Mouse (Mus musculus): ENCODE measurements around the gene Rpl35a. TPM values are rescaled to one million over a fixed set of nuclear protein-coding genes. Genes with fewer than 3 reads are reported as not detected.
A peak's percentile ranks its signal among the peaks of the same experiment; 100 is the strongest.
"Not testable (repeated sequence)": the region's sequence is repeated elsewhere in the genome, so short reads cannot be mapped to it uniquely, and the experiment has no call there.

Gene Rpl35a
- polyA plus RNA-seq, 1 experiment from 2014 or later: 600 TPM

- no peak for ATAC-seq (ENCODE audit: low read depth)
- no peak overlapping the region for H3K4me3 ChIP-seq
Measured at GRCm38 (mm10) chr16:33024456-33025104, 31.7 kb upstream of the Rpl35a start.

GRCm38 (mm10) chr16:33026357-33026756 lies 29.9 kb upstream of the Rpl35a start:
- Histone ChIP-seq H3K4me3 (no peak overlapping the region), H3K27me3 (no peaks in the 10 kb centered on the region), H3K36me3 (no peaks in the 10 kb centered on the region), H3K27ac (replicated peaks) (no peak overlapping the region), H3K9me3 (no peaks in the 10 kb centered on the region), H3K4me1 (replicated peaks) (no peaks in the 10 kb centered on the region), H3K9ac (no peak overlapping the region), H3K4me2 (no peak overlapping the region)
- 88% methylated on average over 7 of the region's 7 CpGs for WGBS
- ATAC-seq (ENCODE audit: low read depth): no peak

More at GRCm38 (mm10) chr16:33024456-33025104, 31.7 kb upstream of the Rpl35a start:
- Histone ChIP-seq H3K27me3 (no peaks in the 10 kb centered on the region), H3K27ac (replicated peaks) (no peak overlapping the region), H3K36me3 (no peaks in the 10 kb centered on the region), H3K9ac (no peak overlapping the region), H3K9me3 (no peaks in the 10 kb centered on the region), H3K4me2 (no peak overlapping the region), H3K4me1 (replicated peaks) (no peaks in the 10 kb centered on the region)
- 75% methylated on average over 8 of the region's 8 CpGs for WGBS

GRCm38 (mm10) chr16:33036006-33036405 lies 20.2 kb upstream of the Rpl35a start:
- Histone ChIP-seq H3K9me3 (no peaks in the 10 kb centered on the region), H3K36me3 (no peaks in the 10 kb centered on the region)
- 79% methylated on average over 4 of the region's 4 CpGs for WGBS

GRCm38 (mm10) chr16:33042682-33043081 lies 13.6 kb upstream of the Rpl35a start:
- Histone ChIP-seq H3K27ac (replicated peaks) (no peak overlapping the region), H3K4me3 (no peak overlapping the region), H3K27me3 (no peaks in the 10 kb centered on the region), H3K36me3 (no peaks in the 10 kb centered on the region), H3K9ac (no peak overlapping the region), H3K9me3 (no peaks in the 10 kb centered on the region), H3K4me1 (replicated peaks) (no peaks in the 10 kb centered on the region), H3K4me2 (no peak overlapping the region)
- no peak for ATAC-seq (ENCODE audit: low read depth)
- 64% methylated on average over 1 of the region's 1 CpGs for WGBS

More at GRCm38 (mm10) chr16:33036006-33036405, 20.2 kb upstream of the Rpl35a start:
- no peak overlapping the region for H3K27ac ChIP-seq (replicated peaks)
- no peak overlapping the region for H3K4me2 ChIP-seq
- H3K4me3 ChIP-seq: no peak overlapping the region
- no peaks in the 10 kb centered on the region for H3K27me3 ChIP-seq
- no peak overlapping the region for H3K9ac ChIP-seq
- no peak for ATAC-seq (ENCODE audit: low read depth)
- H3K4me1 ChIP-seq (replicated peaks): no peaks in the 10 kb centered on the region

- 77% methylated on average over 2 of the region's 2 CpGs for WGBS
- Histone ChIP-seq H3K4me2 (no peak overlapping the region), H3K36me3 (no peaks in the 10 kb centered on the region), H3K27me3 (no peaks in the 10 kb centered on the region), H3K4me1 (replicated peaks) (no peaks in the 10 kb centered on the region), H3K9ac (no peak overlapping the region), H3K9me3 (no peaks in the 10 kb centered on the region), H3K27ac (replicated peaks) (no peak overlapping the region), H3K4me3 (no peak overlapping the region)
- no peak for ATAC-seq (ENCODE audit: low read depth)
Measured at GRCm38 (mm10) chr16:33043268-33043667, 13.0 kb upstream of the Rpl35a start.

GRCm38 (mm10) chr16:33048004-33048403 lies 8.2 kb upstream of the Rpl35a start:
- Histone ChIP-seq H3K4me3 (no peak overlapping the region), H3K27ac (replicated peaks) (no peak overlapping the region), H3K9me3 (no peaks in the 10 kb centered on the region), H3K27me3 (no peaks in the 10 kb centered on the region), H3K4me1 (replicated peaks) (no peaks in the 10 kb centered on the region), H3K9ac (no peak overlapping the region), H3K4me2 (no peak overlapping the region), H3K36me3 (no peaks in the 10 kb centered on the region)
- ATAC-seq (ENCODE audit: low read depth): no peak
- 93% methylated on average over 1 of the region's 1 CpGs for WGBS

GRCm38 (mm10) chr16:33048686-33049085 lies 7.6 kb upstream of the Rpl35a start:
- Histone ChIP-seq H3K27me3 (no peaks in the 10 kb centered on the region), H3K4me3 (no peak overlapping the region), H3K9ac (no peak overlapping the region), H3K4me1 (replicated peaks) (no peaks in the 10 kb centered on the region), H3K27ac (replicated peaks) (no peak overlapping the region), H3K4me2 (no peak overlapping the region), H3K36me3 (no peaks in the 10 kb centered on the region), H3K9me3 (no peaks in the 10 kb centered on the region)
- no peak for ATAC-seq (ENCODE audit: low read depth)
- 81% methylated on average over 2 of the region's 2 CpGs for WGBS

- no peak overlapping the region for H3K4me3 ChIP-seq
- H3K9ac ChIP-seq: no peak overlapping the region
- no peaks in the 10 kb centered on the region for H3K9me3 ChIP-seq
- WGBS: 94% methylated on average over 16 of the region's 16 CpGs
- H3K4me1 ChIP-seq (replicated peaks): no peaks in the 10 kb centered on the region
- no peaks in the 10 kb centered on the region for H3K27me3 ChIP-seq
- no peak for ATAC-seq (ENCODE audit: low read depth)
- no peak overlapping the region for H3K4me2 ChIP-seq
- H3K36me3 ChIP-seq: no peaks in the 10 kb centered on the region
- H3K27ac ChIP-seq (replicated peaks): no peak overlapping the region
Measured at GRCm38 (mm10) chr16:33049809-33050208, 6.4 kb upstream of the Rpl35a start.

GRCm38 (mm10) chr16:33053141-33053540 lies 3.1 kb upstream of the Rpl35a start:
- Histone ChIP-seq H3K36me3 (peaks cover 3% of the 10 kb centered on the region), H3K9ac (no peak overlapping the region), H3K27ac (replicated peaks) (no peak overlapping the region), H3K4me2 (no peak overlapping the region), H3K9me3 (no peaks in the 10 kb centered on the region), H3K27me3 (no peaks in the 10 kb centered on the region), H3K4me3 (no peak overlapping the region), H3K4me1 (replicated peaks) (peaks cover 16% of the 10 kb centered on the region)
- no peak for ATAC-seq (ENCODE audit: low read depth)
- 80% methylated on average over 5 of the region's 5 CpGs for WGBS

GRCm38 (mm10) chr16:33054927-33055326 lies 1.3 kb upstream of the Rpl35a start:
- H3K9ac ChIP-seq; H3K27ac ChIP-seq (replicated peaks); H3K27me3 ChIP-seq; H3K4me3 ChIP-seq; H3K9me3 ChIP-seq; ATAC-seq (ENCODE audit: low read depth): not testable (repeated sequence)
- Histone ChIP-seq H3K4me2 (peak overlapping the region; percentile 86; the same call in 1 of the 2 replicates), H3K36me3 (peaks cover 21% of the 10 kb centered on the region), H3K4me1 (replicated peaks) (peaks cover 29% of the 10 kb centered on the region)
- 74% methylated on average over 2 of the region's 2 CpGs for WGBS

GRCm38 (mm10) chr16:33055655-33056054 lies 598 bp upstream of the Rpl35a start:
- H3K27me3 ChIP-seq: no peaks in the 10 kb centered on the region
- peaks cover 28% of the 10 kb centered on the region for H3K36me3 ChIP-seq
- H3K9me3 ChIP-seq: no peaks in the 10 kb centered on the region
- peaks cover 29% of the 10 kb centered on the region for H3K4me1 ChIP-seq (replicated peaks)
- peak overlapping the region; percentile 54 for H3K9ac ChIP-seq
- H3K27ac ChIP-seq (replicated peaks): no peak overlapping the region
- WGBS: 26% methylated on average over 10 of the region's 10 CpGs
- peak overlapping the region; percentile 86 for H3K4me2 ChIP-seq
- ATAC-seq (ENCODE audit: low read depth): peak; percentile 28
- peak overlapping the region; percentile 95 for H3K4me3 ChIP-seq

GRCm38 (mm10) chr16:33056786-33057185 lies 533 bp downstream of the Rpl35a start:
- Histone ChIP-seq H3K4me3 (peak overlapping the region; percentile 95), H3K27me3 (no peaks in the 10 kb centered on the region), H3K4me2 (peak overlapping the region; percentile 86), H3K27ac (replicated peaks) (peak overlapping the region; percentile 90), H3K36me3 (peaks cover 32% of the 10 kb centered on the region), H3K9me3 (no peaks in the 10 kb centered on the region), H3K9ac (peak overlapping the region; percentile 99), H3K4me1 (replicated peaks) (peaks cover 36% of the 10 kb centered on the region)
- peak; percentile 30 for ATAC-seq (ENCODE audit: low read depth)
- under 1% methylated on average over 24 of the region's 24 CpGs for WGBS

GRCm38 (mm10) chr16:33058033-33058432 lies 1.8 kb downstream of the Rpl35a start:
- Histone ChIP-seq H3K36me3 (peaks cover 32% of the 10 kb centered on the region), H3K4me2 (peak overlapping the region; percentile 86), H3K9me3 (no peaks in the 10 kb centered on the region), H3K27me3 (no peaks in the 10 kb centered on the region), H3K9ac (peak overlapping the region; percentile 99), H3K4me1 (replicated peaks) (peaks cover 42% of the 10 kb centered on the region), H3K4me3 (peak overlapping the region; percentile 95), H3K27ac (replicated peaks) (no peak overlapping the region)
- WGBS: 89% methylated on average over 16 of the region's 16 CpGs
- ATAC-seq (ENCODE audit: low read depth): no peak

Data from neural tube, embryonic 13.5 days (tissue).